Mouse (Mus musculus): ENCODE data around the gene Atp8a2.

DNA sequence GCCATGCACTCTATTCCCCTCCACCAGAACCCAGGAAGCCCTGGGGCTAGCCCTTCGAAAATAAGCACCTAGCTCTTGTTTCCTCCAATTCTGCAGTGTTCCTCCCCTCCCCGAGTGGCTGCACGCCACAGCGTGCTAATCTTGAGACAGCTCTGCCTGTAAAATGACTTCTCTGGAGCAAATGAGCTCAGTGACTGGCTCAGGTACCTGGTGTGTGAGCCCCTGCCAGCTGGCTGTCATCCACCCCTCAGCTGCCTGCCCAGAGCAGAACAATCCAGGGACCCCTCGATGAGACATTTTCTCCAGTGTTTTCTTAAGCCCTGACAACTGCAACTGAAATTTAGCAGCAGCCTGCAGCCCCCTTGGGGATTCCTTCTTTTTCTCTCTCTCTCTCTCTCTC lies 495.5 kb downstream of the Atp8a2 start:
- TF ChIP-seq POLR2A (IDR thresholded peaks at IDR 0.05; ENCODE audit: borderline replicate concordance, low read depth, low read length): no peak
- no peak for TF ChIP-seq CTCF (IDR thresholded peaks at IDR 0.05; ENCODE audit: low read depth, low read length)
